Mouse (Mus musculus) heart, postnatal 0 days (tissue): ENCODE measurements at regions not wholly inside any gene's neighbourhood (a gene's known extent, or its start where the extent isn't known, plus 50 kb on each side); places are given as distances from the start of the nearest gene placed in this dataset.

ENCODE experiments used
- ATAC-seq: fragments of 200-750 bp; cut with Nextera tagmentation; 2 replicates; pipeline ENCODE4 v1.8.0; 2017; ENCODE audit warnings: low read depth, moderate number of reproducible peaks, moderate library complexity; ENCODE audit not compliant: insufficient read depth
- DNase-seq: peaks from one replicate; pipeline ENCODE4 v3.0.0-alpha.2; 2016; ENCODE audit warnings: low spot score
- H3K27ac ChIP-seq: fragments of 300-500 bp; sonication (generic); 2 replicates; pipeline ENCODE4 v1.5.1; 2014; ENCODE audit warnings: low read depth, mild to moderate bottlenecking
- H3K27me3 ChIP-seq: fragments of 300-500 bp; sonication (generic); 2 replicates; pipeline ENCODE4 v1.6.1; 2014; ENCODE audit warnings: low read length, mixed read lengths; ENCODE audit not compliant: control insufficient read depth, insufficient read depth
- H3K36me3 ChIP-seq: fragments of 300-500 bp; sonication (generic); replicated peaks from 2 replicates; pipeline ENCODE4 v1.6.1; 2014; ENCODE audit warnings: low read length, mixed read lengths; ENCODE audit not compliant: control insufficient read depth, insufficient read depth
- H3K4me1 ChIP-seq: fragments of 300-500 bp; sonication (generic); 2 replicates; pipeline ENCODE4 v1.6.1; 2014; ENCODE audit warnings: antibody characterized with exemption; ENCODE audit not compliant: control insufficient read depth, insufficient read depth
- H3K4me2 ChIP-seq: fragments of 300-500 bp; sonication (generic); 2 replicates; pipeline ENCODE4 v1.6.1; 2014; ENCODE audit warnings: low read depth, mild to moderate bottlenecking, low read length, moderate library complexity
- H3K4me3 ChIP-seq: fragments of 300-500 bp; sonication (generic); 2 replicates; pipeline ENCODE4 v1.5.1; 2014; ENCODE audit warnings: low read depth, low read length
- H3K9ac ChIP-seq: fragments of 300-500 bp; sonication (generic); replicated peaks from 2 replicates; pipeline ENCODE4 v1.6.1; 2014; ENCODE audit warnings: low read depth, low read length, mixed read lengths
- H3K9me3 ChIP-seq: fragments of 300-500 bp; sonication (generic); replicated peaks from 2 replicates; pipeline ENCODE4 v1.6.1; 2016; ENCODE audit warnings: low read length; ENCODE audit not compliant: control insufficient read depth
- CTCF ChIP-seq: IDR thresholded peaks from 2 replicates; pipeline ENCODE4 v1.5.1; 2016; ENCODE audit warnings: antibody characterized with exemption, control low read depth, low read depth
- EP300 ChIP-seq: IDR thresholded peaks from 2 replicates; pipeline ENCODE4 v1.6.1; 2016; ENCODE audit warnings: antibody characterized with exemption, low read depth
- WGBS: fragments of 180-500 bp; shearing (Covaris S2); extraction: QIAGEN DNeasy Blood & Tissue Kit; methylation state at CpG from one replicate; pipeline ENCODE4 v1.1.7; 2014; 5-methylcytosine and 5-hydroxymethylcytosine counted together
- microRNA counts: library from miRNA; unstranded; fragments of <30 nt; microRNA quantifications from one replicate; lab custom pipeline; 2015
- microRNA-seq: library from miRNA; unstranded; fragments of <30 nt; microRNA quantifications from one replicate; pipeline ENCODE4, GENCODE M21; 2016

DNA sequence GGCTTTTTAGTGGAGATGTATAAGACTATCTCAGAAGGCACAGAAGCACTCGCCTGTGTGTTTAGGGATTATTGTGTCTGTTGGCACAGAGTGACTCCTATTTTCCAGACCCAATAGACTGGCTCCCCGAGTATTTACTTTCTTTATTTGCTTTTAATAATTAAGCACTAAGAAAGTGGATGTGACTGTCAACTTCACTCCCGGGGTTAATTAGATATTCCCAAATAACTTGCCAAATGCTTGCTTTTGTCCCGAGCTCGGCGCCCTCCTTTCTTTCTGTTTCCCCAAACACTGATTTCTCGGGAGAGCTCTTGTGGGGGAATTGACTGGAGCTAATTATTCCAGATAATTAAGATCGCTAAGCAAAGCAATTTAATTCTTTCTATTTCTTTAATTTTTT, 60.1 kb upstream of the Camk1g start:
- WGBS = 59% methylated on average over 8 of the region's 8 CpGs
- Histone ChIP-seq H3K4me2 (no peak overlapping the region), H3K9me3 (no peaks in the 10 kb centered on the region), H3K4me3 (no peak overlapping the region), H3K36me3 (no peaks in the 10 kb centered on the region), H3K27ac (no peak overlapping the region), H3K27me3 (no peaks in the 10 kb centered on the region), H3K4me1 (no peaks in the 10 kb centered on the region), H3K9ac (no peak overlapping the region)
- TF ChIP-seq EP300 (no peak), CTCF (no peak)
- DNase-seq (no peak), ATAC-seq (no peak)

DNA sequence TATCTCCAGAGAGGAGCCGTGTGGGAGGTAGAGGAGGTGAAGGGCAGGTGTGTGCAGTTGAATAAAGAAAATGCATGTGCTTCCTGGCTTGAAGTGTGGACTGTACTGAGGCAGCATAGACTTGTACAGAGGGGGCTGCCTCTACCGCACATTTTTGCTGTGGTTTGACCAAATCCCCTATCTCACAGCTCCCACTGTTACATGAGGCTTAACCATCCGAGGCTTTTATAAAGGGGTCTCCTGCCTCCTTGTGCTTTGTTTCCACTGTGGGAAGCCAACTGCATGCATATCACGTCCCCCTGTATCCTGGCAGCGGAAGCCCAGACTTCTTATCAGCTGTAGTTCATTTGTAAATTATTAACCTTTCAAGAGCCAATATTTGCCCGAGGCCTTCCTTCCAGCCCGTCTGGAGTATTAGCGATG, 53.6 kb upstream of the Camk1g start:
- Histone ChIP-seq H3K27ac (no peak overlapping the region), H3K36me3 (no peaks in the 10 kb centered on the region), H3K9ac (no peak overlapping the region), H3K4me2 (no peak overlapping the region), H3K9me3 (no peaks in the 10 kb centered on the region), H3K4me1 (peaks cover 10% of the 10 kb centered on the region; the same call in 1 of the 2 replicates), H3K27me3 (peaks cover 3% of the 10 kb centered on the region; the same call in 1 of the 2 replicates), H3K4me3 (no peak overlapping the region)
- TF ChIP-seq EP300 = no peak
- TF ChIP-seq CTCF = no peak
- no peak for DNase-seq
- whole genome bisulfite sequencing = 32% methylated on average over 8 of the region's 8 CpGs
- ATAC-seq = no peak

DNA sequence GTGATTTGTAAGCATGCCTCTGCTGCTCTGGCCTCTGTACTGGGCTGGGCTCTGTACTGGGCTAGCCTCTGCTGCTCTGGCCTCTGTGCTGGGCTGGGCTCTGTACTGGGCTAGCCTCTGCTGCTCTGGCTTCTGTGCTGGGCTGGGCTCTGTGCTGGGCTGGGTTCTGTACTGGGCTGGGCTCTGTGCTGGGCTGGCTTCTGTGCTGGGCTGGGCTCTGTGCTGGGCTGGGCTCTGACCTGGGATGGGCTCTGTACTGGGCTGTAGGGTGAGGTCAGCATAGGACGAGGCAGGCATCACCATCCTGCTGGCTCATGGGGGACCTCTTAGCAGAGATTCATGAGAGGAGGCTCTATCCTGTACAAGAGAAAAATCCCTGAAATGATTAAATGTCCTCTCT, 52.8 kb upstream of the Camk1g start:
- no peak overlapping the region for H3K9ac ChIP-seq

DNA sequence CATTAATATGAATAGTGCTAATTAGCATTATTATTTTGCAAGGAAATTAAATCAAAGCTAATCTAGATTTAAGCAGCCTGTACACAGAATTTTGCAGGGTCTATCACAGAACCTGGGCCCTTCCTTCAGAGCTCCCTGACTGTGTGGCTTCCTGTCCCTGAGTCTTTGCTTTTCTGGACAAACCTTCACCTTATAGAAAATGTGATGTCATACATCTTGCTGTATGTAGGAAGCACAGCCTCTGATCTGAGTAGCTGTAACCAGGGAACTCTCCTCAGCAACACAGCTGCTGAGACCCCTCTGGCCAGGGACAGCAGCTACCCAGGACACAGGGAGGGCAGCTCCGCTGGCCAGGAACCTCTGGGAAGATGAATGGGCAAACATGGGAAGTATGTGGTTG, 51.7 kb upstream of the Camk1g start:
- no peaks in the 10 kb centered on the region for H3K36me3 ChIP-seq
- no peak overlapping the region for H3K9ac ChIP-seq
- TF ChIP-seq CTCF (no peak), EP300 (no peak)

More for the DNA sequence above, 52.8 kb upstream of the Camk1g start:
- peaks cover 3% of the 10 kb centered on the region; the same call in 1 of the 2 replicates for H3K27me3 ChIP-seq
- no peaks in the 10 kb centered on the region for H3K36me3 ChIP-seq
- H3K27ac ChIP-seq = no peak overlapping the region
- H3K4me1 ChIP-seq = peaks cover 15% of the 10 kb centered on the region
- no peak overlapping the region for H3K4me3 ChIP-seq
- DNase-seq (no peak), ATAC-seq (no peak)
- no peak overlapping the region for H3K4me2 ChIP-seq
- TF ChIP-seq CTCF = no peak
- no peak for TF ChIP-seq EP300
- no peaks in the 10 kb centered on the region for H3K9me3 ChIP-seq
- 75% methylated on average over 1 of the region's 1 CpGs for WGBS

DNA sequence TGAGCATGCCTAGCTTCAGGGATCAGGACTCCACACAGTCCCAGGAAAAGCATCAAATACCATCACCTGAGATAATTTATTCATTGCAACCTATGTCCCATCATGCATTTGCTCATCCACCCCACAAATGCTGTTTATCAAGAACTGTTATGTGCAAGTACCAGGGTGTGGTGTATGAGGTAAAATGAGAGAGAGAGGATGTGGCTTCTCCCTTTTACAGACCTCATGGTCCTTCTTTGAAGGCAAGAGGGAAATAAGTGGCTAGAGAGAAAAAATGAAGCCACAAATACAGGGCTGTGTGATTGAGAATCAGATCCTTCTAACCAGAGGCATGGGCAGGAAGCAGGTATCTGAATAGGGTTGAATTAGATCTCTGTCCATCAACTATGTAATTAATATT, 51.3 kb upstream of the Camk1g start:
- TF ChIP-seq EP300 = no peak
- no peak for TF ChIP-seq CTCF
- H3K27ac ChIP-seq = no peak overlapping the region

More for the DNA sequence above, 51.7 kb upstream of the Camk1g start:
- DNase-seq (no peak), ATAC-seq (no peak)
- Histone ChIP-seq H3K27me3 (peaks cover 3% of the 10 kb centered on the region; the same call in 1 of the 2 replicates), H3K9me3 (no peaks in the 10 kb centered on the region), H3K4me2 (no peak overlapping the region), H3K4me3 (no peak overlapping the region), H3K4me1 (peaks cover 15% of the 10 kb centered on the region), H3K27ac (no peak overlapping the region)
- WGBS = 96% methylated on average over 1 of the region's 1 CpGs

More for the DNA sequence above, 51.3 kb upstream of the Camk1g start:
- DNase-seq (no peak), ATAC-seq (no peak)
- peaks cover 15% of the 10 kb centered on the region for H3K4me1 ChIP-seq
- H3K36me3 ChIP-seq = no peaks in the 10 kb centered on the region
- peaks cover 3% of the 10 kb centered on the region; the same call in 1 of the 2 replicates for H3K27me3 ChIP-seq
- H3K4me2 ChIP-seq = no peak overlapping the region
- no peak overlapping the region for H3K9ac ChIP-seq
- H3K9me3 ChIP-seq = no peaks in the 10 kb centered on the region
- no peak overlapping the region for H3K4me3 ChIP-seq

MicroRNAs in the stretch of these regions (microRNA counts, 519-probe panel; counts per million panel counts)
- 878 counts per million, percentile 8 among the panel's probes with 10 or more counts for microRNA mmu-miR-205 (lab: Ali Mortazavi, UCI)

Small RNA genes in the stretch of these regions (microRNA-seq; reads per million reads assigned to microRNA genes)
- 2.9 reads per million, percentile 12 among the genes with 10 or more reads in this experiment for gene Mir205
